Mouse (Mus musculus) right cerebral cortex, postnatal 14 days (tissue): ENCODE results near the gene Uspl1.

ENCODE experiments used
- DNase-seq: peaks from one replicate; pipeline ENCODE4 v3.0.0; 2022

Gene Uspl1

DNA sequence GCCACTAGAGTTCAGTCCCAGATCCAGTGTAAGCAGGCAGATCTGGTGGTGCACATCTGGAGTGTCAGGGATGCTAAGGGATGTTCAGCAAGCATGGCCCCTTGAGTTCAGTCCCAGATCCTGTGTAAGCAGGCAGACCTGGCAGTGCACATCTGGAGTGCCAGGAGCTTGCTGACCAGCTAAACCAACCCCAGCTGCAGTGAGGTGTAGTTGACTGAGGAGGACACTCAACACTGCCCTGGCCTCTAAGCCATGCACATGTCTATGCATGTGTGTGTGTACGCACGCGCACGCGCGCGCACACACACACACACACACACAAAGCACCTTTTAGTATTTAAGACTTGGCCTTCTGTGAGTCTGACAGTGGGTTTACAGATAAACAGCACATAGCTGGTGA is 31.4 kb downstream of the Uspl1 start:
- no peak for DNase-seq

DNA sequence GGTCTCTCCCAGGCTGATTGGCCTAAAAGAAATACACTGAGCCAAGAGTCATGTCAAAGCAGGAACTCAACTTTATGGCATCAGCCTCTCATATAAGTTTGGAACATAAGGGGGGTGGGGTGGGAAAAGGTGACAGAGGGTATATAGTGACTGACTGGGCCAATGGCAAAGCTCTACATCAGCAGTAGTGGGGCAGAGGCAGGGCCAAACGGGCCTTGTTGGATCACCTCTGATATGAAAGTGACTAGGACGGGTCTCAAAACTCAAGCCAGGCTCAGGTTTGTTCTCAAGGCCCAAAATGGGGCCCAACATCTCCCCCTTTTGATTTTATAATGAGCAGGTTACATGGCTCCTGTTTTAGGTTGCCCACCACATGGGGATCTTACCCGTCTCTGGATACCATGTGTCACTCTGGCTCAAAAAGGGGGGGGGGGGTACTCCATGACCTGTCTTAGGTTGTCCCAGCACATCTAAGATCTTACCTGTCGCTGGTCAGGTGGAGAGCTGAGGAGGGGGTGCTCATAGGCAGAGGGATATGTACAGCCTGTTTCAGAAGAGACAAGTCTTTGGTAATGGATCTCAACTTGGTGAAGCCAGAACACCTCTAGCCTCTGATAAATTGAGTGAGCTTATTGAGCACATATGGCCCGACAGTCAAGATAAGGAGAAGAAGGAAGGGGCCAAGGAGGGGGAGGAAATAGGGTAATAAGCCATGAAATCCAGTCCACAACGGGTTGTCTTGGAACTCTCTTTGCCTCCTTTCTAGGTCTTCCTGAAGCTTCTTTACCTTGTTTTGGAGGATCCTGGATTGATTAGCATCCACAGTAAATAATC is 33.6 kb downstream of the Uspl1 start:
- no peak for DNase-seq

DNA sequence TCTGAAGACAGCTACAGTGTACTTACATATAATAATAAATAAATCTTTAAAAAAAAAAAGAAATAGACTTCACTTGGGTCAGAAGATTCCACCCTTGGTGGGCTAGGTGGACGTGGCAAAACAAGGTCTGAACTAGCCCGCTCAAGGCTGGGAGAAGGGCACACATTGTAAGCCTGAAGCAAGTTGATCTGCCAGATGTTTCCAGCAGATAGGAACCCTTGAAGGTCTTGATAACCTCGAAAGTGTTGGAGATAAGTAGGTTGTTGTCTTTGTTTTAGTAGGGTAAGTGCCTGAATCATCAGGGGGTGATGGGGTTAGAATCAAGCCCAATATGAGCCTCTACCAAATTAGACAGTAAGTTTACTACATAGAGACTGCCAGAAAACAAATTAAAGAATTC is 35.3 kb downstream of the Uspl1 start:
- no peak for DNase-seq

GRCm38 (mm10) chr5:149221355-149221754 is 37.2 kb downstream of the Uspl1 start:
- no peak for DNase-seq

- DNase-seq = no peak
Observed at GRCm38 (mm10) chr5:149224666-149225065, 40.5 kb downstream of the Uspl1 start.

DNA sequence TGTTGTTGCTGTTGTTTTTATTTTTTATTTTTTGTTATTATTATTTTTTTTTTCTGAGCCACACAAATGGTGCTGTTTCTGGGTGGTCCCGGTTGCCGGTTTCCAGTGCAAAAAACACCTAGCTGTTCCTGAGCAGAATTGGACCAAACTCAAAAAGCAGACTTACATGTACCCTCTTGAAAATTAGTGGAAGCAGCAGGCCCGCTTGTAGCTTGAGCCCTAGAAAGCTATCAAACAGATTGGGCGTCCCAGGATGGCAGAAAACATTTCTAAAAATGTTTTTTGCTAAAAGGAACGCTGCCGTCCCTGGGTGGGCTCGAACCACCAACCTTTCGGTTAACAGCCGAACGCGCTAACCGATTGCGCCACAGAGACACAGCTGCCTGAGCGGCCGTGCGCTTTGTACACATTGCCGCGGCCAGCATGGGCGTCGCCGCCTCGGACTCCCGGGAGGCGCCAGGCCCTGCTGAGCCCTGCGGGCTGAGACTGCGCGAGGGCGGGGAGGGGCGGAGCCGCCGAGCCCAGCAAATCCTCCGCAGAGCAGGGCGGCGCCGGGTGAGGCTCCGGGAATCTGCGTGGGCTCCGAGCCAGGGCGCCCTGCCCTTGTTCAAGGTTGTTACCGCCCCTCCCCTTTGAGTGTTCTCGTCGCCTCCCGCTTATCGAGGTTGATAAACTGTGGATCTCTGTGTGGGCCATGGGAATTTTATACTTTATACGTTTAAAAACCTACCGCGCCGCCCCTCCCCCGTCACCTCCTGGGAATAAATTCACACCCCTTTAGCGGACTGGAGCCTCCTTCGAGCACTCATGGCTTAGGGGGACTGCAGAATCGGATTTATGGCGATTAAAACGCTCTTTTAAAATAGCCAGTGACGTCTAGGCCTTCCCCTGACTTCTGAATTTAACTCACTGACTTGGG is 44.8 kb downstream of the Uspl1 start:
- peak; percentile 92 for DNase-seq

- DNase-seq = no peak
Observed at GRCm38 (mm10) chr5:149229619-149230339, 45.6 kb downstream of the Uspl1 start.

- DNase-seq = no peak
Observed at GRCm38 (mm10) chr5:149235002-149235401, 50.9 kb downstream of the Uspl1 start.

DNA sequence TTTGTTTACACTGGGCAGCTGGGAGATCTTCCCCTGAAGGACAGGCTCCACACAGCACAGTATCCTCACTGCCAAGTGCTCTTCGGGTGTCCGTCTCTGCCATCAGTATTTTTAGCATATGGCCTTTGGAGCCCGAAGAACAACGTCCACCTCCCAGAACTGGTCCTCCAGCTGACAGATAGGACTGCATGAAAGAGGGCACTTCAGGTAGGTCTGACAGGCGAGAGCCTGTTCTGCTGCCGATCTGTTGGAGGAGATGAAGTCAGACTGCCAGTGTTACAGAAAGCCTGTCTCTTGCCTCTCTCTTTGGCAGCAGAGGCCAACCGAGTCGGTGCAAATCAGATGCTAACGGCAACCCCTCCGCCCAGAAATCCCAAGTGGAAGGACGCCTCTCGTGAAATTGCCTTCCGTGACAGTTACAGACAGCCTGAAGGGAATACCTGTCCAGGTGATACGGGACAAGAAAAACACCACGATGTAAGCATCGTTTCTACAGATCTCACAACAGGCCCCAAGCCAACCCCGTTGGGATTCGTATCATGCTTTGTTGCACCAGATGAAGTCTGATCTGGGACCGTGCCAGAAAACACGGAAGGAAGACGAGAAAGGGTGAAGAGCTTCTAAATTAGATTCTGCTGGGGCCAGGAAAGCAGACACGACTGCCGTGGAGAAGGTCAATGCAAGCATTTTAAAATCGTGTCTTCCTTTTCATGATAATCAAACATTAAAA is 53.2 kb downstream of the Uspl1 start:
- DNase-seq = no peak

DNA sequence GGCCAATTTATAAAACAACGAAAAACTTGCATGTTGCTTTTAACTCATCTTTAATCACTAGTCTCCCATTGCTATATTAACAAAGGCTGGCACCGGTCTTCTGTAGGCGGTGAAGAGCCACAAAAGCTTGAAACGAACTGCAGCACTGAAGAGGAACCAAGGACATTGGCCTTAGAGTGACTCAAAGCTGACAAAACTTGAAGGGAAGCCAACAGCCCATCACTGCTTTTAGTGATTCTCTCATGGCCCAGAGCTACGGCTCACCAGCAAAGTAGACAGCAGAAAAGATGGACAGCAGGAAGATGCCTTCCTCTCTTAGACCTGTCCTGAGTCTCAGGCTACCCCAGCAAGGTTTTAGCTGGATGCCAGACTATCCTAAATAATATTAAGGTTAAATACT is 58.3 kb downstream of the Uspl1 start:
- no peak for DNase-seq

GRCm38 (mm10) chr5:149243053-149243452 is 58.9 kb downstream of the Uspl1 start:
- no peak for DNase-seq

GRCm38 (mm10) chr5:149245391-149245964 is 61.3 kb downstream of the Uspl1 start:
- no peak for DNase-seq

DNA sequence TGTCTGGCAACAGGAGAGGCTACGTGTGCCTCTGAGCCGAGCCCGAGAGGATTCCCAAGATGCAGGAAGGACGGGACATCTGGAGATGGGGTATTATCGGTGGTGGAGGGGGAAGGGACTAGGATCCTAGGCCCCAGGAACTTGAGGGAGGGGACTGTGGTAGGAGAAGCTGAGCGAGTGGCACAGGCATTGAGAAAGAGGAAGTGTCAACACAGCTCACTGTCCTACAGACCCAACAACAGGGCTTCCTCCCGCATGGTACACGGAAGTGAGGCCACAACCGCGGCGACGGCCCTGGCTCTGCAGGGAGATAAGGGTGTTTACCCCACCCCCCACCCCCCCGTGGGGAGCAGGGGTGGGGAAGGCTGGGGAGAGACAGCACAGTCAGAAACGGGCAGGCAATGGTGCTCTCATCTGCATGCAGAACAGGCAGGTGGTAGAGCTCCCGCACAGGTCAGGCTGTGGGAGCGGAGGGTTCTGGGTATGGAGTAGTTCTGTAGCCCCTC is 61.9 kb downstream of the Uspl1 start:
- no peak for DNase-seq

DNA sequence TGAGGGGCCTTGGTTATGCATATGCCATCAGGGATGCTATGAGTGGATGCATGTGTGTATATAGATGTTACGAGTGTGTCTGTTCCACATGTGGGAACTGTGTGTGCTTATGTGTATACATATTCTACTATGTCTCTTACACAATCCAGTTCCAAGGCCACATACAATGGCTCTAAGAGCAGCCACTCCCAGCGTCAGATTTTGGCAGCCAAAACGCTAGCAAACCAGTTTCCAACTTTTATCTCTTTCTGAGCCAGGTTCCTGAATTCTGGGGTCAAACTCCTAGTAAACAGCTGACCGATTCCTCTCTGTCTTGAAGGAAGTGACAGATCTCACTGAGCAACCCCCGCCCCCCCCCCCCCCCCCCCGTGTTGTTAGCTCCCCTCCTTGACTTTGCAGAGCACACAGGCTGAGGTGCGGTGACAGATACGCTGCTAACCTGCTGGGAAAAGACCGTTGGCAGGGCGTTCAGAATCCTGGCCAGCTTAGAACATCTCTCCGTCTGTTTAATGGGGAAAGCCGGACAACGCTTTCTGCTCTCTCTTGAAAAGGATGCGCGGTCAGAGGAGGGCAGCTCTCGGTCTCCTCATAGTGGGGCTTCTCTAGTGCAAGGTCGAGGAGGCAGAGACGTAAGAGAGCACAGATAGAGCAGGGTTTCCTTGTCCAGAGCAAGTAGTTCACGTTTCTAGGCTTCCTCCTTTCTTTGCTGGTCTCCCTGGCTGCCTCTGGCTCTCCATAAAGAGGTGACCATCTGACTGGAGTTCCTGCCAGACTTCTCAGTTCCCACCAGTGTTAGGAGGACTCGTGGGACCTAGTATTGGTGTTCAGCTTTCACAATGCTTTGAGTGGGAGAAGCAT is 63.1 kb downstream of the Uspl1 start:
- no peak for DNase-seq

DNA sequence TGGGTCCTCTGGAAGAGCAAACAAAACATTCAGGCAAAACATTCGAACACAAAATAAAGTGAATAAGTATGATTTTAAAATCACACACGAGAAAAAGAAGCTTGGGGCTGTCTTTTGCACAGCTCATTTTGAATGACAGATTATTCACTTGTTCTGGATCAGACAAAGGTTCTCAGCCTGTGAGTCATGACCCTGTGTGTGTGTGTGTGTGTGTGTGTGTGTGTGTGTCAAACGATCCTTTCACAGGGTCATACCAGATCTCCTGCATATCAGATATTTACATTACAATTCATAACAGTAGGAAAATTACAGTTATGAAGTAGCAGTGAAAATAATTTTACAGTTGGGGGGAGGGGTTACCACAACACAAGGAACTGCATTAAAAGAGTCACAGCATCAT is 68.2 kb downstream of the Uspl1 start:
- no peak for DNase-seq

GRCm38 (mm10) chr5:149253491-149253890 is 69.3 kb downstream of the Uspl1 start:
- DNase-seq = no peak

DNA sequence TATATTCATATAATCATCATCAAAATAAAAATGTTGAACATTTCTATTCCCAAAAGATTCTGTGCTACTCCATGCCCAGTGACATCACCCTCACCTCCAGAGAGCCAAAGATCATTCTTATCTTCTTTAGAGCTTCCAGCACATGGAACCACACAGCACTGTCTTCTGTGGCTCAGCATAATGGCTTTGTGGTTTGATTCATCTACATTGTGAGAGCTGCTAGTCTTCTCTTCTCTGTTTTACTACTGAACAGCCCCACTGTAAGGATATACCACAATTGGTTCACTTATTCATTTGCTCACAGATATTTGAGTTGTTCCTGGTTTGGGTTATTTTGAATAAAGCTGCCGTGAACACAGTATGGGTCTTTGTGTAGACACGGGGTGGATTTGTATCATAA is 71.4 kb downstream of the Uspl1 start:
- no peak for DNase-seq

DNA sequence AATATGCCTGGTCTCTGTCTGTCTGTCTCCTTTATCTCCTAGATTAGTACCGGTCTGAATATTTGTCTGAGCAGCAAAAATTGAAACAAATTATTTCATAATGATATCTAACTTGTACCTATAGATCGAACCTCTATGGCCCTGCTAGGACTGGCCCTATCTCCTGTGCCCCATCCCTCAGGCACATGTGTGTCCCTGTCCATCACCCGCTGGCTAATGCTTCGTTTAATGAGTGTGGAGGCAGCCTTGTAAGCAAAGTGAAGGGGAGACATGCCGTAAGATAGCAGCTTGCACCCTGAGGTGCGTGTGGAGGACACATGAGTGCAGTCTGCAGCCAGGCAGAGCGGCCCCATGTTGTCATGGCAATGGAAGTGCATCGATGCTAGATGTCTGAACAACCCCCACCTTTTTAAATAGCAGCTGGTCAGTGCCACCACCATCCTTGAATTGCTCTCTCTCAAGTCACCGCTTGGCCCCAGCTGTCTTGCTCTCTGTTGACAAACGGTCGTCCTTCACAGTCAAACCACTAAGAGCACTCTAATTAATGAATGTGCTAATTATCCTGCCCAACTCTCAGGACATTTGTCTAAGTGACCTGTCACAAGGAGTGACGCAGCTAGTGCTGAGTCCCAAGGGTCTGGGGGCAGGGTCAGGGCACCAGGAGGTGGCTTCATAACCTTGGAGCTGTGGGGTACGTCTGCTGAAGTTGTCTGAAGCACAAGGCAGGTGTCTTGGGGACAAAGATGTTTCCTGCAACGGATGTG is 73.5 kb downstream of the Uspl1 start:
- DNase-seq = peak; percentile 32

DNA sequence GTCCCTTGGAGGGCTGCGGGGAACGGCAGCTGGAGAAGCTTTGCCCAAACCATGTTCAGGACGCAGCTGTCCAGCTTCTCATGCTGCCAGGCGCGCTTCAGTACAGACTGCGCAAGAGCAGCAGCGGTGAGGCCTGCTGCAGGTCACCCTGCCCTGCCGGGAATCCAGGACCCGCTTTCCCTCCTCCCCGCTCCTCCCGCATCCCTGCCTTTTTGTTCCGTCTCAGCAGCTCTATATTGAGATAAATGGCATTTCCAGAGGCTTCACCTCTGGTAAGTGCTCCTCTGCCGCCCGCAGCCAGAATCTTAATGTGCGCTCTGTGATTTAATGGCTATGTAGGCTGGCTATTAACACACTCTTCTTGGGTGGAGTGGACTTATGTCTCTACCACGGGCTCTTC is 74.9 kb downstream of the Uspl1 start:
- DNase-seq = no peak

- no peak for DNase-seq
Observed at GRCm38 (mm10) chr5:149261449-149261848, 77.3 kb downstream of the Uspl1 start.
